Mouse (Mus musculus): Measurements from ENCODE around the gene Trmu. TPM values are rescaled to one million over a fixed set of nuclear protein-coding genes. Genes with fewer than 3 reads are reported as not detected.

Gene Trmu
- polyA plus RNA-seq (2014; fragmentation: Illumina TruSeq; extraction: RNeasy Lipid Tissue Mini Kit (QIAGEN cat#74804); ENCODE audit: low replicate concordance) = 7.1 TPM

DNA sequence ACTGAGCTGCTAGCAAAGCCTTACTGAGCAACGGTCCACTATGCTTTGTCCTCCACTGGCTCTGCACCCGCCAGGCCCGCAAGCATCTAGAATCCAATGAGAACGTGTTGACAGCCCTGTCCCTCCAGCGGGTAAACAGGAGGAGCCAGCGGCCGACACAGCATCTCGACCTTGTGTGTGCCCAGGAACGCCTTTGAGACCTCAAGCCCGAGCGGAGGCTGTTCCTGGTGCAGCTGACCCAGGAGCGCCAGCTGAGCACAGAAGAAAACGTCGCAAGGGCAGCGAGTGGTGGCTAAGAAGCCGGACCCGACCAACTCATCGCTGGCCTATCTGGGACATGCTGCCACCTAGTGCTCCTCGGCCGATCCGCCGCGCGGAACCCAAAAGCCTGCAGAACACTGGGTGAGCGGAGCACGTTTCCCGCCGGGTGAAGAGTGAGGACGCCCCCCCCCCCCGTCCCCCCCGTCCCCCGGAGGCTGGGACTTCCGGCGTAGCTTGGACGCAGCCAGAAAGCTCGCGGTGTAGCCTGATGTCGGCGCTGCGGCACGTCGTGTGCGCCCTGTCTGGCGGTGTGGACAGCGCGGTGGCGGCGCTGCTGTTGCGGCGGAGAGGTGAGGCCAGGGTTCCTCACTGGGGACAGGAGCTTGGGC lies at the start of gene Trmu:
Trmu (plus strand) TSS at position 465 of the 650 bp plus-strand sequence.

DNA sequence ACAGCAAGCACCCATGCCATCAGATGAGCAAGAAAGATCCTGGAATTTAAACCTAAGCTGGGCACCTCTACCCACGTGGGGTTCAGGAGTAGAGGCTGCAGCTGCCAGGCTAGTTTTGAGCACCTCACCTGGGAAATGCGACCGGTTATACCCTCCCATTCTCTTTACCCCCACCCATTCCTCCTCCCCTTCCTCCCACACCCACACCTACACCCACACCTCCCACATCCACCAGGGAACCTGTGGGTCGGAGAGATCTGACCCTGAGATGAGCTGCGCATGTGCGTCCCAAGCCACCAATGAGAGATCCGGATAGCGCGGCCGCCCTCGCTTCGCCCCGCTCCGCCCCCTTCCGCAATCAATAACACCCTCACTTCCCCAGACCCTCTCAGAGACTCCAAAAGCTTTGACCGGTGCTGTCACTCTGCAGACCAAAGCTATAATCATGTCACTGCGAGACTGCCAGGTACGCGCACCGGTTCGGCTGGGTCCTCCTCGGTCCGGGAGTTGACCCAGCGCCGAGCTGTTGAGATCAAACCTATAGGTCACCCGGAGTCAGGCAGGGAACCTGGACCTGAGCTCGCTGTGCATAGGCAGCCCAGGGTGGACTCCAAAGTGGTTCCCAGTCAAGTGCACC lies 47.0 kb upstream of the Trmu start, which contains the start of gene Ttc38:
Ttc38 (plus strand) TSS at position 353 of the 637 bp plus-strand sequence.

DNA sequence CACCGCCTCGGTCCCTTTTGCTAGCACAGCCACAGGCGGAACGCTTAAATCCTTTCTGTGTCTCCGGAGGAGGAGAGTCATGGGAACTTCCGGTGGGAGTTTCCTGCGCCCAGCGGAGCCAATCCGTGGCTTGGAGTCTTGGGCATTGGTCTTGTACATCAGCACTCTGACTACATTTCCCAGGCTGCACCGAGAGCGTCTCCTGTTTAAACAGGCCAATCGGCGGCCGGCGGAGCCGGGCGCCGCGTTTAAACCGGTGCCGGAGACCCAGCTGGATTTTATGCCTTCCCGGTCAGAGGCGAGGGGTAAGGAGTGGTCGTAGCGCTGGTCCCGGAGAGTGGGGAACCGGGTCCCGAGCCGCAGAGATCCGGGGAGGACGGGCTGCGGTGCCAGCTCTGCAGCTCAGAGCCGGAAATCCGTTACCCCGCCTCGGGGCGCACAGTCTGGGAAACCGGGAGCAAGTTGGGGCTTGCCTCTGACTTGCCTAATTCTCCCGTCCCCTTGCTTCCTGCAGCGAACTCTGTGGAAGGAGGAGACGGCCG lies 19.6 kb upstream of the Trmu start, which contains the start of gene Gtse1:
Gtse1 (plus strand) TSS at position 256 of the 542 bp plus-strand sequence.

Other genes with a start within 250 kb of the Trmu start
- 10.1 TPM for gene Ppara, start 144.3 kb upstream of the Trmu start, polyA plus RNA-seq (2014; fragmentation: Illumina TruSeq; extraction: RNeasy Lipid Tissue Mini Kit (QIAGEN cat#74804); ENCODE audit: low replicate concordance)
- 2.0 TPM for gene Cdpf1, start 67.6 kb upstream of the Trmu start, polyA plus RNA-seq (2014; fragmentation: Illumina TruSeq; extraction: RNeasy Lipid Tissue Mini Kit (QIAGEN cat#74804); ENCODE audit: low replicate concordance)
- 0.04 TPM for gene Pkdrej, start 57.6 kb upstream of the Trmu start, polyA plus RNA-seq (2014; fragmentation: Illumina TruSeq; extraction: RNeasy Lipid Tissue Mini Kit (QIAGEN cat#74804); ENCODE audit: low replicate concordance)
- gene Ttc38, start 47.0 kb upstream of the Trmu start, polyA plus RNA-seq (2014; fragmentation: Illumina TruSeq; extraction: RNeasy Lipid Tissue Mini Kit (QIAGEN cat#74804); ENCODE audit: low replicate concordance) = 5.5 TPM
- gene Gtse1, start 19.6 kb upstream of the Trmu start, polyA plus RNA-seq (2014; fragmentation: Illumina TruSeq; extraction: RNeasy Lipid Tissue Mini Kit (QIAGEN cat#74804); ENCODE audit: low replicate concordance) = not detected
- gene Celsr1, start 154.5 kb downstream of the Trmu start, polyA plus RNA-seq (2014; fragmentation: Illumina TruSeq; extraction: RNeasy Lipid Tissue Mini Kit (QIAGEN cat#74804); ENCODE audit: low replicate concordance) = 0.11 TPM
- 3.4 TPM for gene Gramd4, start 178.4 kb downstream of the Trmu start, polyA plus RNA-seq (2014; fragmentation: Illumina TruSeq; extraction: RNeasy Lipid Tissue Mini Kit (QIAGEN cat#74804); ENCODE audit: low replicate concordance)